Mouse (Mus musculus) kidney, adult 2 months (tissue): ENCODE data around the gene Tekt2. TPM values are rescaled to one million over a fixed set of nuclear protein-coding genes. Genes with fewer than 3 reads are reported as not detected.

Experiments used
- DNase-seq: peaks from one replicate; pipeline ENCODE4 v3.0.0; 2021
- H3K27ac ChIP-seq: fragments of 200-500 bp; 2 replicates; pipeline ENCODE4 v1.5.1; 2012; ENCODE audit warnings: low read depth, low read length, control low read depth, inconsistent platforms; ENCODE audit not compliant: insufficient read depth
- H3K27me3 ChIP-seq: fragments of 200-500 bp; replicated peaks from 2 replicates; pipeline ENCODE4 v1.6.1; 2012; ENCODE audit warnings: mild to moderate bottlenecking, moderate library complexity, low read length, inconsistent platforms; ENCODE audit not compliant: control insufficient read depth, insufficient read depth
- H3K36me3 ChIP-seq: fragments of 200-500 bp; 2 replicates; pipeline ENCODE4 v1.6.1; 2012; ENCODE audit warnings: mild to moderate bottlenecking, moderate library complexity, low read length, inconsistent platforms; ENCODE audit not compliant: control insufficient read depth, insufficient read depth
- H3K4me1 ChIP-seq: fragments of 200-500 bp; 2 replicates; pipeline ENCODE4 v1.6.1; 2011; ENCODE audit warnings: low read length; ENCODE audit not compliant: control insufficient read depth, insufficient read depth
- H3K4me3 ChIP-seq: fragments of 200-500 bp; 2 replicates; pipeline ENCODE4 v1.5.1; 2011; ENCODE audit warnings: mild to moderate bottlenecking, low read depth, low read length, control low read depth; ENCODE audit not compliant: insufficient read depth
- CTCF ChIP-seq: fragments of 200-500 bp; conservative IDR thresholded peaks from 2 replicates; pipeline ENCODE4 v1.5.1; 2011; ENCODE audit warnings: low read depth, mild to moderate bottlenecking, control low read depth, low read length, moderate library complexity, mixed read lengths; ENCODE audit not compliant: insufficient read depth, insufficient read length
- POLR2A ChIP-seq: fragments of 200-500 bp; IDR thresholded peaks from one replicate; pipeline ENCODE4 v1.6.1; 2011; ENCODE audit warnings: low read depth, low read length, control low read depth
- WGBS: fragments of 180-500 bp; shearing (Covaris S2); methylation state at CpG from one replicate; pipeline ENCODE4 v1.1.7; 2018; 5-methylcytosine and 5-hydroxymethylcytosine counted together
- polyA plus RNA-seq: library from polyadenylated mRNA; depleted of rRNA; stranded (reverse); fragments of >200 nt; gene quantifications from 2 replicates; pipeline ENCODE4 v1.2.3, GENCODE M21; 2012; rRNA removed

The Tekt2 gene
- polyA plus RNA-seq, result 1.1 and 2.0 TPM in 2 replicates

- DNase-seq, result no peak
- 25% methylated on average over 23 of the region's 23 CpGs for WGBS
- H3K4me1 ChIP-seq, result peaks cover 6% of the 10 kb centered on the region; the same call in 1 of the 2 replicates
- H3K27ac ChIP-seq, result no peak within 1 kb of the TSS
- H3K36me3 ChIP-seq, result no peaks in the 10 kb centered on the region
- H3K4me3 ChIP-seq, result no peak within 1 kb of the TSS
- TF ChIP-seq POLR2A, result no peak
- TF ChIP-seq CTCF, result no peak
- no peaks in the 10 kb centered on the region for H3K27me3 ChIP-seq
Measured at GRCm38 (mm10) chr4:126325281-126325861, at the start of gene Tekt2. Tekt2 (minus strand) TSS chr4:126325688.

- WGBS, result 82% methylated on average over 9 of the region's 9 CpGs
- H3K27me3 ChIP-seq, result no peaks in the 10 kb centered on the region
- peaks cover 4% of the 10 kb centered on the region for H3K36me3 ChIP-seq
- DNase-seq, result no peak
- no peak overlapping the region for H3K4me3 ChIP-seq
- H3K27ac ChIP-seq, result no peak overlapping the region
- TF ChIP-seq CTCF, result no peak
- TF ChIP-seq POLR2A, result no peak
- no peaks in the 10 kb centered on the region for H3K4me1 ChIP-seq
Measured at GRCm38 (mm10) chr4:126371497-126371896, 46.0 kb upstream of the Tekt2 start.

- Histone ChIP-seq H3K27me3 (no peaks in the 10 kb centered on the region; the same call in 1 of the 2 replicates), H3K4me1 (no peaks in the 10 kb centered on the region), H3K36me3 (peaks cover 2% of the 10 kb centered on the region; the same call in 1 of the 2 replicates), H3K4me3 (no peak overlapping the region), H3K27ac (no peak overlapping the region)
- TF ChIP-seq CTCF, result no peak
- no peak for TF ChIP-seq POLR2A
- 100% methylated on average over 1 of the region's 1 CpGs for WGBS
- DNase-seq, result no peak
Measured at GRCm38 (mm10) chr4:126360069-126360468, 34.6 kb upstream of the Tekt2 start.

GRCm38 (mm10) chr4:126343451-126343850, 18.0 kb upstream of the Tekt2 start:
- Histone ChIP-seq H3K27me3 (no peaks in the 10 kb centered on the region), H3K4me1 (0 out of 2 replicates have a peak, but pooled peaks cover 3% of the 10 kb centered on the region), H3K4me3 (no peak overlapping the region), H3K27ac (no peak overlapping the region), H3K36me3 (no peaks in the 10 kb centered on the region)
- 54% methylated on average over 4 of the region's 4 CpGs for WGBS
- DNase-seq, result peak; percentile 52
- TF ChIP-seq POLR2A, result no peak
- TF ChIP-seq CTCF, result no peak

GRCm38 (mm10) chr4:126339461-126339860, 14.0 kb upstream of the Tekt2 start:
- TF ChIP-seq POLR2A (no peak), CTCF (no peak)
- H3K4me3 ChIP-seq, result no peak overlapping the region
- no peak for DNase-seq
- no peaks in the 10 kb centered on the region; the same call in 1 of the 2 replicates for H3K36me3 ChIP-seq
- H3K27ac ChIP-seq, result no peak overlapping the region
- no peaks in the 10 kb centered on the region for H3K27me3 ChIP-seq
- WGBS, result 49% methylated on average over 4 of the region's 4 CpGs
- H3K4me1 ChIP-seq, result 0 out of 2 replicates have a peak, but pooled peaks cover 3% of the 10 kb centered on the region

- DNase-seq, result no peak
- TF ChIP-seq POLR2A, result no peak
- peak; percentile 43 for TF ChIP-seq CTCF
- WGBS, result 61% methylated on average over 3 of the region's 3 CpGs
Measured at GRCm38 (mm10) chr4:126332358-126332757, 6.9 kb upstream of the Tekt2 start.

GRCm38 (mm10) chr4:126331751-126332150, 6.3 kb upstream of the Tekt2 start:
- Histone ChIP-seq H3K27me3 (no peaks in the 10 kb centered on the region), H3K36me3 (no peaks in the 10 kb centered on the region), H3K4me3 (no peak overlapping the region), H3K27ac (no peak overlapping the region), H3K4me1 (no peaks in the 10 kb centered on the region)
- 79% methylated on average over 1 of the region's 1 CpGs for WGBS
- no peak for DNase-seq
- TF ChIP-seq CTCF (no peak), POLR2A (no peak)

More at GRCm38 (mm10) chr4:126332358-126332757, 6.9 kb upstream of the Tekt2 start:
- Histone ChIP-seq H3K4me1 (no peaks in the 10 kb centered on the region), H3K36me3 (no peaks in the 10 kb centered on the region; the same call in 1 of the 2 replicates), H3K27ac (no peak overlapping the region), H3K27me3 (no peaks in the 10 kb centered on the region), H3K4me3 (no peak overlapping the region)
